Mouse (Mus musculus) embryonic fibroblast, embryonic 13.5 days (primary cell): ENCODE results near the gene Stag1.

Experiments
- CTCF ChIP-seq: IDR thresholded peaks from 2 replicates; pipeline ENCODE4 v1.5.1; 2011; ENCODE audit warnings: mild to moderate bottlenecking, control low read depth, low read length, moderate library complexity, borderline replicate concordance; ENCODE audit not compliant: insufficient read depth
- POLR2A ChIP-seq: IDR thresholded peaks from 2 replicates; pipeline ENCODE4 v1.6.1; 2011; ENCODE audit warnings: low read depth, mild to moderate bottlenecking, control low read depth, low read length, moderate library complexity

DNA sequence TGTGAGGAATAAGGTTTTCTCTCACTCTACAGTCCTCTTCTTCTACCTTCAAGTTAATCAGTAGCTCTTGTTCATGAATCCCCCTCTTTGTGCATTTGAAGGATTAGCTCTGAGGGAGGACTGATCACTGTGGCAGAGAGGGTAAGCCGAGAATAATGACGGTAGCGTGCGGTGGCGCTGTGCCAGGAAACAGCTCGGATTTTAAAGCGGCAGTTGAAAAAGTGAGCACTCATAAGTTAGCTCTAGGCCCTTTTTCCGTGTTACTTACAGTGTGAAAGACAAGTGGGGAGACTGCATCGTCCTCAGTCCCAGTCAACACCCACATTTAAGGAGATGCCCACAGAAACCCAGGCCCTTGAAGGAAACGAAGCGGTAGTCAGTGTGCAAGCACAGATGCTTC is 19.3 kb downstream of the Stag1 start:
- TF ChIP-seq CTCF, result no peak
- TF ChIP-seq POLR2A, result no peak
